Mouse (Mus musculus): ENCODE results near the gene Asb13.

GRCm38 (mm10) chr13:3650569-3650968, 16.7 kb downstream of the Asb13 start:
- TF ChIP-seq POLR2A (IDR thresholded peaks at IDR 0.05; ENCODE audit: low read depth, low read length) (no peak), CTCF (IDR thresholded peaks at IDR 0.05; ENCODE audit: extremely low read depth, insufficient read depth, insufficient read length, insufficient replicate concordance) (no peak)

All from spleen, adult 2 months (tissue).